Mouse (Mus musculus) G1E (cell line): ENCODE results near the gene Pnkp.

Source experiments
- CTCF ChIP-seq: IDR thresholded peaks from 2 replicates; pipeline ENCODE4 v1.5.1; 2012; ENCODE audit warnings: low read depth, low read length, inconsistent platforms, mixed read lengths
- GATA1 ChIP-seq: IDR thresholded peaks from 2 replicates; pipeline ENCODE4 v1.6.1; 2012; ENCODE audit warnings: borderline replicate concordance, low read length, inconsistent platforms, mixed read lengths
- POLR2AphosphoS5 ChIP-seq: IDR thresholded peaks from 2 replicates; pipeline ENCODE4 v1.6.1; 2012; ENCODE audit warnings: low read depth, low read length, inconsistent platforms; ENCODE audit not compliant: insufficient replicate concordance

GRCm38 (mm10) chr7:44869697-44870528 is 13.0 kb downstream of the Pnkp start, which contains the start of gene Ptov1:
- TF ChIP-seq CTCF = no peak
- no peak for TF ChIP-seq GATA1
- no peak for TF ChIP-seq POLR2AphosphoS5
